Mouse (Mus musculus): ENCODE measurements at regions not wholly inside any gene's neighbourhood (a gene's known extent, or its start where the extent isn't known, plus 50 kb on each side); places are given as distances from the start of the nearest gene placed in this dataset.

GRCm38 (mm10) chr1:126925150-126926035 lies 94.8 kb upstream of the Nckap5 start:
- no peak for DNase-seq (ENCODE audit: low read depth, low spot score)
- WGBS: 34% methylated on average over 12 of the region's 12 CpGs

GRCm38 (mm10) chr1:126923981-126924380 lies 93.4 kb upstream of the Nckap5 start:
- 30% methylated on average over 4 of the region's 4 CpGs for WGBS

GRCm38 (mm10) chr1:126922231-126922630 lies 91.6 kb upstream of the Nckap5 start:
- 85% methylated on average over 4 of the region's 4 CpGs for WGBS
- no peak for DNase-seq (ENCODE audit: low read depth, low spot score)

More at GRCm38 (mm10) chr1:126923981-126924380, 93.4 kb upstream of the Nckap5 start:
- DNase-seq (ENCODE audit: low read depth, low spot score): no peak

DNA sequence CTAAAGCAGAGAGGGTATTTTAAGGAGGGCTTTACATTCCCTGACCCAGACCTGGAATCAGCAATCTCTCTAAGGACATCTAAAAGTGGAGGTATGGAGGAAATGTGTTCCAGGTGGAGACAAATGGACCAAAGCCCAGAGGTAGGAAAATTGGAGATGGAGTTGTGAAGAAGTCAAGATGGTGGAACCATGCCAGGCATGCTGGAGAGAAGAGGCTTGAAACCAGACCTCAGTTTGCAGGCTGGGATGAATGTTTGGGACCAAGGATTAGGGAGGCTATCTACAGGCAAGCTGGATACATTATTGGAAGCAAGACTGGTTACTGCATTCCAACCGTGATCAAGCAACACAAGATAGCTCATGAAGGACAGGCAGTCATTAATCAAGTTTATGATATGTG lies 88.3 kb upstream of the Nckap5 start:
- WGBS: 64% methylated on average over 1 of the region's 1 CpGs
- no peak for DNase-seq (ENCODE audit: low read depth, low spot score)

- WGBS: 22% methylated on average over 6 of the region's 6 CpGs
- DNase-seq (ENCODE audit: low read depth, low spot score): no peak
Measured at GRCm38 (mm10) chr1:126917872-126918271, 87.3 kb upstream of the Nckap5 start.

- 83% methylated on average over 6 of the region's 6 CpGs for WGBS
- no peak for DNase-seq (ENCODE audit: low read depth, low spot score)
Measured at GRCm38 (mm10) chr1:126916369-126916768, 85.8 kb upstream of the Nckap5 start.

DNA sequence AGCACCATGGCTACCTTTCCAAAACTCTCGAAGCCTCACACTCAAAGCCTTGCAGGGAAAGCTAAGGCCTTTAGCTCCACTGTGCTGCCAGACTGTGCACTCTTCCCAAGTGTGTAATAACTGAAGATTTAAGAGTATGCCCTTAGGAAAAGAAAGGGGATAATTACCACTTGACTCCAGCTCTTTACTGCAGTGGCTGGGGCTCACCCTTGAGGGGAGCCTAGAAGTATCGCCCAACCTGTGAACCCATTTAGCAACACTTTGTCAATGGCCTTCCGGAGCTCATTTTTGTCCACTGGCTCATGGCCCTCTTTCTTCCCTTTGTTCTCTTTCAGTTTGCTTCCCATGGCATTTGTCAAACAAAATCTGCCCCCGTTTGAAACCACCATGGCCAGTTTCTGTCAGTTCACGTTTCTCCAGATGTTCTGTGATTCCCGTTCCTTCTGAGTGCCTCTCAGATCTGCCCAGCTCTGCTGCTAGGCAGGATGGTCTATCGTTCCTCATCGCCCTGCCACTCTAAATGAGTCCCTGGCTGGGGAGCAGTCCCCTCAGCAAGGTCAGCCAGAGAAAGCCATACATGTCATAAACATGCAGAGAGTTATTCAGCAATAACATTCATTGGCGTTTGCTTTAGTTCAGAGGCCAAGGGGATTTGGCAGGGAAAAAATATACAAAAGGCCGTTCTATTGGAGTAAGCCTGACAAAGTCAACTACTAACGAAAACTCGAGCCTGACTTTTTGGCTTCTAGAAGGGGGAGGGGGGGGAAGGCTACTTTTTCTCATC lies 80.9 kb upstream of the Nckap5 start:
- WGBS: 38% methylated on average over 12 of the region's 12 CpGs
- no peak for DNase-seq (ENCODE audit: low read depth, low spot score)

DNA sequence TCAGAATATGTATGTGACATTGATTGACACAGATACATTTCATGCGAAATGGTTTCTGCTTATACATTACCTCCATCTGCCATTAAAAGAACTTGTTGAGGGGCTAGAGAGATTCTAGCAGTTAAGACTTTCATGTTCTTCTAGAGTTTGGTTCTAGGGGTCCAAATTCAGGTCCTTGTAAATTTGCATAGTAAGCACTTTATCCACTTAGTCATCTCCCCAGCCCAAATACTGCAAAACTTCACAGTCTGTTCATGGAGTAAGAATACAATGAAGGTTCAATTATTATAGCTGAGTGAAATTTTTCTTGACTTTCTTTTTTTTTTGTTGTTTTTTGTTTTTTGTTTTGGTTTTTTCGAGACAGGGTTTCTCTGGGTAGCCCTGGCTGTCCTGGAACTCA lies 76.8 kb upstream of the Nckap5 start:
- DNase-seq (ENCODE audit: low read depth, low spot score): no peak
- 69% methylated on average over 2 of the region's 2 CpGs for WGBS

DNA sequence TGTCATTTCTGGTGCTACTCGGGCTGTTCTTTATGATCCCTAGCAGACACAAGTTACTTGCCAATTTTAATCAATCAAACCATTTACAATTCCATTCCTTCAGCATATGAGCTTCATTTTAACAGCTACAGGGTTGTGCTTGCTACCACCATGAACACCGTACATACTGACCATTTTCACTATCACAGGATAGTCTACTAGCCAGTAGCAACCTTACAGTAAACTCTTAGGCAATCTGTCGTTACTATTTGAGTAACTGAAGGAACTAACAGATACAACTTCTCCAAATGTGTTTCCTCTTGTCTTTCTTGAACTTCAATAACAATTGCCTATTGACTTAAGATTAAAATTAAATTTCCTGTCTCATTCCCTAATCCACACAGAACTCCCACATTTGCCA lies 67.9 kb upstream of the Nckap5 start:
- DNase-seq (ENCODE audit: low read depth, low spot score): no peak
- 68% methylated on average over 3 of the region's 3 CpGs for WGBS

GRCm38 (mm10) chr1:126896895-126897294 lies 66.3 kb upstream of the Nckap5 start:
- WGBS: 73% methylated on average over 4 of the region's 4 CpGs
- no peak for DNase-seq (ENCODE audit: low read depth, low spot score)

DNA sequence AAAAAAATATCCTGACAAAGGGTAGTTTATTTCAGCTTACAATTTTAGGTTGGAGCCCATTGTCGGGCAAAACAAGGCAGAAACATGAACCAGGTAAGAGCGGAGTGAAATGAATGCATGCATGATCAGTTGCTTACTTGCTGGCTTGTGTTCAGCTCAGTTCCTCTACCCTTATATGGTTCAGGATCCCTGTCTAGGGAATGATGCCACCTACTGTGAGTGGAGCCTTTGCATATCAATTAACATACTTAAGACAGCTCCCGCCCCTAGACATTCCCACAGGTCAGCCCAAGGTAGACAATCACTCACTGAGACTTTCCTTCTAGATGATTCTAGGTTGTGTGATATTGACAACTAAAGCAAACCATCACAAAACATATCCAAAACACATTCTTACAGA lies 50.2 kb upstream of the Nckap5 start:
- DNase-seq (ENCODE audit: low read depth, low spot score): no peak
- WGBS: 94% methylated on average over 3 of the region's 3 CpGs
